Mouse (Mus musculus): ENCODE measurements around the gene Fam78a. TPM values are rescaled to one million over a fixed set of nuclear protein-coding genes. Genes with fewer than 3 reads are reported as not detected.

The Fam78a gene
- polyA plus RNA-seq, 1 experiment from 2014 or later = 27.6 TPM

DNA sequence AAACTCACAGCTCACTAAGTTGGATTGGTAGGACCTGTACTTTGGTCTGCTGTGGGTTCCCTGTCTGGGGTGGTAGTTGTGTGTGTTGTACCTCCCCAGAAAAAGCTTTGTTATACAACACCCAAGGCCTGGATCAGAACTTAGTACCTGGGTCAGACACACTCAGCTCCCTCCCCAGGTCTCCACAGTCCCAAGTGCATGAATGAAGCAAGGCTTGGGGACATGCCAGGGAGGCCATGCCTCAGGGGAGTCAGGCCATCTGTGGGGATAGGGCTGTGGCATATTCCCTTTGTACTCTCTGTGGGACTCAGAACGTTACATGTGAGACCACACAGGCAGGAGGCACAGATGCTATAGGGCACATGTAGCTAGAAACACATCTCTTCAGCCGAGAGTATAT, 5.5 kb upstream of the Fam78a start:
- Histone ChIP-seq H3K27ac (ENCODE audit: low read length) (no peak overlapping the region), H3K4me2 (ENCODE audit: low read depth, low read length) (no peak overlapping the region), H3K27me3 (ENCODE audit: control insufficient read depth, insufficient read depth, low read length) (no peaks in the 10 kb centered on the region; the same call in 1 of the 2 replicates), H3K4me1 (ENCODE audit: control insufficient read depth, insufficient read depth, low read length) (peaks cover 13% of the 10 kb centered on the region), H3K9me3 (replicated peaks; ENCODE audit: control insufficient read depth, low read length) (no peaks in the 10 kb centered on the region), H3K4me3 (ENCODE audit: low read length) (no peak overlapping the region), H3K9ac (ENCODE audit: low read length) (no peak overlapping the region), H3K36me3 (ENCODE audit: control insufficient read depth, insufficient read depth) (no peaks in the 10 kb centered on the region)
- ATAC-seq (replicated peaks; ENCODE audit: extremely low read depth, insufficient read depth, low FRiP score) = no peak
- WGBS = 79% methylated on average over 2 of the region's 2 CpGs

DNA sequence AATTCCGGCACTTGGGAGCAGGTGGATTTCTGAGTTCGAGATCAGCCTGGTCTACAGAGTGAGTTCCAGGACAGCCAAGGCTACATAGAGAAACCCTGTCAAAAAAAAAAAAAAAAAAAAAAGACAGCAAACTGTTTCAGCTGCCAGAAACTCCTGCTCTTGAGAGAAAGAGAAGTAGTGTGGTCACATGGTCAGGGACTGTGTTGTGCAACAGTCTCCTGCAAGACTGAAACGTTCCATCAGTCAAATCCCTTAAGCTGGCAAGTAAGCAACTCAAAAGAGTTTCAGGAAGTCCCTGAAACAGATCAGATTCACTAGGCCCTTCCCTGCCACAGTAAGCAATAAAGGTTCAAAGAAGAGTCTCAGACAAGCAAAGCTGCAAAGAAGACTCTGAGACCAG, 4.9 kb upstream of the Fam78a start:
- Histone ChIP-seq H3K4me2 (ENCODE audit: low read depth, low read length) (no peak overlapping the region), H3K9ac (ENCODE audit: low read length) (no peak overlapping the region), H3K9me3 (replicated peaks; ENCODE audit: control insufficient read depth, low read length) (no peaks in the 10 kb centered on the region), H3K27ac (ENCODE audit: low read length) (no peak overlapping the region), H3K36me3 (ENCODE audit: control insufficient read depth, insufficient read depth) (no peaks in the 10 kb centered on the region), H3K4me3 (ENCODE audit: low read length) (no peak overlapping the region), H3K27me3 (ENCODE audit: control insufficient read depth, insufficient read depth, low read length) (no peaks in the 10 kb centered on the region; the same call in 1 of the 2 replicates), H3K4me1 (ENCODE audit: control insufficient read depth, insufficient read depth, low read length) (peaks cover 13% of the 10 kb centered on the region)
- 62% methylated on average over 3 of the region's 3 CpGs for WGBS
- no peak for ATAC-seq (replicated peaks; ENCODE audit: extremely low read depth, insufficient read depth, low FRiP score)

DNA sequence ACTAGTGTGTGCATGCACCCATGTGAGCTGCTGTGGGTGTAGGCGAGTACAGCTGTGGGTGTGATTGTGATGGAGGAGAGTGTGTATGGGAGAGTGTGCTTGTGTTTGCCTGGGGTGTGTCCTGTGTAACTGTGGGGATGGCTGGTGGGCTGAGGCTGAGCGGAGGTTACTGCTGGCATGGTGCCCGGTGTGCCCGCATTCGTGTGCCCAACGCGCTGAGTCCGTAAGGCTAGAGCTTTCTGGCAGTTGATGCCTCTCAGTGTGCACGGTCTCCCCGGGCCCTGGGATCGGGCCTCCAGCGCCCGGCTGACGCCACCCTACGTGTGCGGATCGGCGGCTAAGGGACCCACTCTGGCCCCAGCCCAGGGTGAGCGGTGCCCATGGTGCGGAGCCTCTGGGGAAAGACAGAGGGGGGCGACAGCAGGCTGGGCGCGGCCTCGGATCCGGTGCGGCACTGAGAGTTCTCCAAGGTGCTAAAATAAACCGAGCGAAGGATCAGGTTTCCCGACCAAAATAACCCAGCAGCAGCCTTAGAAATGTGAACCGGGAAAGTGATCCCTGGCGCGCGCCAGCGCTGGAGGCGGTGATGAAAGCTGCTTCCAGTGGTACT, 3.8 kb upstream of the Fam78a start:
- 3% methylated on average over 35 of the region's 35 CpGs for WGBS
- Histone ChIP-seq H3K4me3 (ENCODE audit: low read length) (peak overlapping the region; percentile 39), H3K27ac (ENCODE audit: low read length) (peak overlapping the region; percentile 87), H3K4me1 (ENCODE audit: control insufficient read depth, insufficient read depth, low read length) (peaks cover 13% of the 10 kb centered on the region), H3K9me3 (replicated peaks; ENCODE audit: control insufficient read depth, low read length) (no peaks in the 10 kb centered on the region), H3K4me2 (ENCODE audit: low read depth, low read length) (peak overlapping the region; percentile 65), H3K27me3 (ENCODE audit: control insufficient read depth, insufficient read depth, low read length) (no peaks in the 10 kb centered on the region; the same call in 1 of the 2 replicates), H3K36me3 (ENCODE audit: control insufficient read depth, insufficient read depth) (no peaks in the 10 kb centered on the region), H3K9ac (ENCODE audit: low read length) (peak overlapping the region; percentile 74)
- ATAC-seq (replicated peaks; ENCODE audit: extremely low read depth, insufficient read depth, low FRiP score) = peak; percentile 59

DNA sequence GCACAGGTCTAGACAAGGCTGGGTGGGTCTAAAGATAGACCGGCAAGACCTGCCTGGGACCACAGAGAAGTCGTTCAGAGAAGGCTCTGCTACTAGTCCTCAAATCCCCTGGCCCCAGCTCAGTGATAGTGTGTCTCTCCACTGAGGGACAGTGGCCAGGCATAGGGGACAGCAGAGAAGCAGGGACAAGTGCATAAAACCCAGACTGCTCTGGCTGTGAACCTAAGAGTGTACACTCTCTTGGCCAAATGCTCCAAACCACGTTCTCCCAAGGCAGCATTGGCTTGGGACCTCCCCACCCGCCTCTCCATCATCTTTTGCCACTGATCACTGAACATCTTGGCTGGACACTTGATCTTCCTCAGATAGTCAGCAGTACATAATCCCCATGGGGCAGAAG, 2.9 kb upstream of the Fam78a start:
- no peak overlapping the region for H3K4me2 ChIP-seq (ENCODE audit: low read depth, low read length)
- peaks cover 13% of the 10 kb centered on the region for H3K4me1 ChIP-seq (ENCODE audit: control insufficient read depth, insufficient read depth, low read length)
- H3K9me3 ChIP-seq (replicated peaks; ENCODE audit: control insufficient read depth, low read length) = no peaks in the 10 kb centered on the region
- H3K27me3 ChIP-seq (ENCODE audit: control insufficient read depth, insufficient read depth, low read length) = no peaks in the 10 kb centered on the region; the same call in 1 of the 2 replicates
- no peak overlapping the region for H3K27ac ChIP-seq (ENCODE audit: low read length)
- no peaks in the 10 kb centered on the region for H3K36me3 ChIP-seq (ENCODE audit: control insufficient read depth, insufficient read depth)
- ATAC-seq (replicated peaks; ENCODE audit: extremely low read depth, insufficient read depth, low FRiP score) = no peak
- WGBS = 64% methylated on average over 4 of the region's 4 CpGs
- H3K9ac ChIP-seq (ENCODE audit: low read length) = no peak overlapping the region
- no peak overlapping the region for H3K4me3 ChIP-seq (ENCODE audit: low read length)

DNA sequence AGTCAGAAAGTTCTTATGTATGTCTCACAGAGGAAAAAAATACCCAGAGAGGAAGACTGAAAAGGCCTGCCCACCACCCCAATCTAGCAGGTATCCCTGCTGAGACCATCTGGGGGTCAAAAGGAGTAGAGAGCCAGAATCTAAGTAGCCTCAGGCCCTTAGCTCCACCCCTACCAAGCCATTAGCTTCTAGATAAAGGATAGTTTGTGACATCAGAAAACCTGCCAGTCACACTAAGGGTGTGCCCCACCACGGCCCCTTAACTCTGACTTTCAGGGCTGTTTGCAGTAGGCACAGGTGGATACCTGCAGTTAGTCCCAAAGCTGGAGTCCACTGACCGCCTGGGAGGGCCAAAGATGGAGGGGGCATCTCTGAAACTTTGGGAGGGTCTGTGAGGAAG, 574 bp upstream of the Fam78a start:
- no peak for ATAC-seq (replicated peaks; ENCODE audit: extremely low read depth, insufficient read depth, low FRiP score)
- Histone ChIP-seq H3K4me3 (ENCODE audit: low read length) (no peak overlapping the region), H3K4me2 (ENCODE audit: low read depth, low read length) (no peak overlapping the region), H3K9ac (ENCODE audit: low read length) (no peak overlapping the region), H3K27ac (ENCODE audit: low read length) (0 out of 2 replicates have a peak overlapping the region, but pooled peaks have one; percentile 20), H3K4me1 (ENCODE audit: control insufficient read depth, insufficient read depth, low read length) (peaks cover 18% of the 10 kb centered on the region), H3K27me3 (ENCODE audit: control insufficient read depth, insufficient read depth, low read length) (no peaks in the 10 kb centered on the region; the same call in 1 of the 2 replicates), H3K9me3 (replicated peaks; ENCODE audit: control insufficient read depth, low read length) (no peaks in the 10 kb centered on the region), H3K36me3 (ENCODE audit: control insufficient read depth, insufficient read depth) (no peaks in the 10 kb centered on the region)
- 68% methylated on average over 2 of the region's 2 CpGs for WGBS

DNA sequence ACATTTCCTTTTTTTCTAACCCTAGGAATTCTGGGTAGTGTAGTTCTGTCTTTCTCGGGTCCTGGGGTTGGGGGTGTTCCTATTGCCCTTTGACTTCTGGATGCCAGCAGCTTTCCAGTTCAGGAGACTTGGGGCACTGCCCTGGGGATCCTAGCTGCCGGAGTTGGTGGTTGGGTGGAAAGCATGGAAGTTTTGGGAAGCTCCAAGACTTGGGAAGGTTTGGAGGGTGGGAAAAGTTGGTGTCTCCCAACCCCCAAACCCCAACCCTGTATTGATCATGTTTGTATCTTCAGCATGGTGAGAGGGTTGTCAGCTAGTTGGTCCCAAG, 179 bp upstream of the Fam78a start:
- no peak overlapping the region for H3K27ac ChIP-seq (ENCODE audit: low read length)
- no peaks in the 10 kb centered on the region for H3K36me3 ChIP-seq (ENCODE audit: control insufficient read depth, insufficient read depth)
- ATAC-seq (replicated peaks; ENCODE audit: extremely low read depth, insufficient read depth, low FRiP score) = no peak
- no peaks in the 10 kb centered on the region for H3K9me3 ChIP-seq (replicated peaks; ENCODE audit: control insufficient read depth, low read length)
- peaks cover 22% of the 10 kb centered on the region for H3K4me1 ChIP-seq (ENCODE audit: control insufficient read depth, insufficient read depth, low read length)
- peak overlapping the region; percentile 75 for H3K4me3 ChIP-seq (ENCODE audit: low read length)
- WGBS = 24% methylated on average over 2 of the region's 2 CpGs
- peak overlapping the region; percentile 99 for H3K4me2 ChIP-seq (ENCODE audit: low read depth, low read length)
- H3K9ac ChIP-seq (ENCODE audit: low read length) = peak overlapping the region; percentile 93
- no peaks in the 10 kb centered on the region; the same call in 1 of the 2 replicates for H3K27me3 ChIP-seq (ENCODE audit: control insufficient read depth, insufficient read depth, low read length)

DNA sequence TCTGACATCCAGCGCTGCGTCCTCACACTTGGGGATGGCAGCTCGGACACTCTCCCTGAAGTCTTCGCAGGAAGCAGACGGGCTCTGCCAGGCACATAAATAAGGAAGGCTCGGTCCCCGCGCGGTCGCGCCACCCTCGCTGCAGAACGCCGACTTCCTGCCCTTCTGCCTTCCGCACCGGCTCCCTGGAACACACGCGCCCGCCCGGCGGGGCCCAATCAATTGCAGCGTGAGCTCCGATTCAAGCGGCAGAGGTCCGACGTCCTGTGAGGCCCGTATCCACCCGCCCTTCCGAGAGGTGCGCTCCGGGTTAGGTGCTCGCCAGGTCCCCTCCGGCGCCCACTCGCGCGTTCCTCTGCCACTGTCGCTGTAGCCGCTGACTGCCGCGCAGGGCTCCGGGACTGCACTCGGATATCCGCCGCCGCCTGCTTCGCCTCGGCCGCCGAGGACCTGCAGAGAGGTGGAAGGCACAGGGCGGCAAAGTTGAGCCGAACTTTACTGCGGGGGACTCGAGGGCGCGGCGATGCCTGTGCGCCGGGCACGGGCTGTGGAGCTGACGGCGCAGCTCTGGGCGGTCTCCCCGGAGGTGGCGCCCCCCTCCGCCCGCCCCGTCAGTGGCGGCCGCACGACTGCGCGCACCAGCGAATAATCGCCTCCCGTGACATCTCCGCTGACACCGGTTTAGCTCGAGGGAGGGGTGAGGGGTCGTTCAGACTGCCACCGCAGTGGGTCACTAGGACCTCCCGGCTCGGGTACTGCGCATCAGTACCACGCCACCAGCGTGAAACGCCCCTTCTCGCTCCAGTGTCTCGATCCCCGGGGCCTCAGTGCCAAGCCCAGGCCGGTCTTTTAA, 1.3 kb downstream of the Fam78a start:
- Histone ChIP-seq H3K4me3 (ENCODE audit: low read length) (peak overlapping the region; percentile 75), H3K9me3 (replicated peaks; ENCODE audit: control insufficient read depth, low read length) (no peaks in the 10 kb centered on the region), H3K27me3 (ENCODE audit: control insufficient read depth, insufficient read depth, low read length) (no peaks in the 10 kb centered on the region; the same call in 1 of the 2 replicates), H3K4me1 (ENCODE audit: control insufficient read depth, insufficient read depth, low read length) (peaks cover 28% of the 10 kb centered on the region), H3K9ac (ENCODE audit: low read length) (peak overlapping the region; percentile 93), H3K27ac (ENCODE audit: low read length) (peak overlapping the region; percentile 86), H3K36me3 (ENCODE audit: control insufficient read depth, insufficient read depth) (no peaks in the 10 kb centered on the region), H3K4me2 (ENCODE audit: low read depth, low read length) (peak overlapping the region; percentile 99)
- peak; percentile 40 for ATAC-seq (replicated peaks; ENCODE audit: extremely low read depth, insufficient read depth, low FRiP score)
- under 1% methylated on average over 90 of the region's 91 CpGs for WGBS

DNA sequence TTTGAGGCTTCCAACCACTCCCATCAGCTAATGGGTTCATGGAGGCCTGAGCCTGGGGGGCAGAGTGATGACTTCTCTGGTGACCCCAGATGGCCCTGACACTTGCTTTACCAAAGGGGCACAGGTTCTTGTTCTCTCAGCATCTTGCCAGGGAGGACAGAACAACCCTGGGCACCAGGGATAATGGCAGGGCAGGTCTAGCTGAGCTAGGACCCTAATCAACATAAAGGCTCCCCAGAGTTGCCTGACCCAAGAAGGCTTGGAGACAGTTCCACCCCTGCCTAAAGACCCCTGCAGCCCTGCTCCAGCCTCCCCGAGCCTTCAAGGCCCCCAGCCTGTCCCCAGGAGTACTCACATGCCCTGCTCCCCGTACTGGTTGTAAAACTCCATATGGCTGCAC, 2.4 kb downstream of the Fam78a start:
- Histone ChIP-seq H3K4me2 (ENCODE audit: low read depth, low read length) (peak overlapping the region; percentile 99), H3K9ac (ENCODE audit: low read length) (peak overlapping the region; percentile 93), H3K36me3 (ENCODE audit: control insufficient read depth, insufficient read depth) (no peaks in the 10 kb centered on the region), H3K27me3 (ENCODE audit: control insufficient read depth, insufficient read depth, low read length) (no peaks in the 10 kb centered on the region), H3K27ac (ENCODE audit: low read length) (peak overlapping the region; percentile 86), H3K4me3 (ENCODE audit: low read length) (peak overlapping the region; percentile 75), H3K4me1 (ENCODE audit: control insufficient read depth, insufficient read depth, low read length) (peaks cover 30% of the 10 kb centered on the region), H3K9me3 (replicated peaks; ENCODE audit: control insufficient read depth, low read length) (no peaks in the 10 kb centered on the region)
- ATAC-seq (replicated peaks; ENCODE audit: extremely low read depth, insufficient read depth, low FRiP score) = no peak
- 12% methylated on average over 2 of the region's 2 CpGs for WGBS

DNA sequence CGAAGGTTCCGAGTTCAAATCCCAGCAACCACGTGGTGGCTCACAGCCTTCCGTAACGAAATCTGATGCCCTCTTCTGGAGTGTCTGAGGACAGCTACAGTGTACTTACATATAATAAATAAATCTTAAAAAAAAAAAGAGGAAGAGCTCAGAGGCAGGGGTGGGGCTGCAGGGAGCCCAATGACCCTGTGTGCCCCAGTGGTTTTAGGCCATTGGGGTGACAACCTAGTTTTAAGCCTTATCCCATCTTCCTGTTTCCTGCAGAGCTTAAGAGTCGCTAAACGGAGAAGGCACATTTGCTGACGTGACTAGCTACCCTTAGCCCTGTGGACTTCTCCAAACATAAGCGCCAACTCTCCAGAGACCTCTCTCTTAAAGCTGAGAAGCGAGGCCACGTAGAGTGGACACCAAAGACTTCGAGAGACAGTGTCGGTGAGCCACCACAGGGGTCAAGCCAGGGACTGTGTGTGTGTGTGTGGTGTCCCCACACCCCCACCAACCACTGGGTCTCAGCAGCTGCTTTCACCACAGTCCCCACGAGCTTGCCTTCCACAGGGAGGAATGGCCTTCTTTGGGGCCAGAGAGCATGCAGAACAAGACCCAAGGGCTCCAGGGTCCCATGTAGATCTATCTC, 3.2 kb downstream of the Fam78a start:
- Histone ChIP-seq H3K9ac (ENCODE audit: low read length) (peak overlapping the region; percentile 93), H3K4me3 (ENCODE audit: low read length) (peak overlapping the region; percentile 75), H3K27me3 (ENCODE audit: control insufficient read depth, insufficient read depth, low read length) (no peaks in the 10 kb centered on the region), H3K27ac (ENCODE audit: low read length) (peak overlapping the region; percentile 86), H3K4me2 (ENCODE audit: low read depth, low read length) (peak overlapping the region; percentile 99), H3K36me3 (ENCODE audit: control insufficient read depth, insufficient read depth) (no peaks in the 10 kb centered on the region), H3K9me3 (replicated peaks; ENCODE audit: control insufficient read depth, low read length) (no peaks in the 10 kb centered on the region), H3K4me1 (ENCODE audit: control insufficient read depth, insufficient read depth, low read length) (peaks cover 30% of the 10 kb centered on the region)
- WGBS = 42% methylated on average over 14 of the region's 14 CpGs
- no peak for ATAC-seq (replicated peaks; ENCODE audit: extremely low read depth, insufficient read depth, low FRiP score)
